Mouse (Mus musculus) induced T-regulatory cell, adult 2 months (primary cell): ENCODE measurements around the gene Eif2b3.

Experiments
- DNase-seq: peaks from one replicate; pipeline ENCODE4 v3.0.0-alpha.2; 2012; ENCODE audit warnings: low read depth

Gene Eif2b3

DNA sequence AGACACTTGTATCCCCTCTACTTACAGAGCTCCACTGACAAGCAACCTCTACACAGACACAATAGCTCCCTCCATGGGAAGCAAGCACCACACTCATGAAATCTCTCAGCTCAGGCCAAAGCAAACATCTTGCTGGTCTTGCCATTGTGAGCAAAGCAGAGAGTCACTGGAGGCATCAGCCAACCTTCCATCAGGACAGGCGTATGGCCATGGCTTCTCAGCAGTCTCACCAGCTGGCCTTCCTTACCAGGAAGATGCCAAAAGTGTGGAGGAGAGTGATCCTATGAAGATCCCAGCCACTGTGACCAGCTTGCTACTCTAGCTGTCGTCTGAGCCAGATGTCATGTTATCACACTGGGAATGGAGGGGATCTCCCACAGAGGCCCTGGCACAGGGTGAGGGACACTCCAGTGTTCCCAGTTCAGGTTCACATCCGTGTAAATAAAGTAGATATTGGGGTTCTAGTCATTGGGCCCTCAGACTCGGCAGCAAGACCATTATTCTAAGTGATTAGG is 4.2 kb upstream of the Eif2b3 start:
- no peak for DNase-seq

DNA sequence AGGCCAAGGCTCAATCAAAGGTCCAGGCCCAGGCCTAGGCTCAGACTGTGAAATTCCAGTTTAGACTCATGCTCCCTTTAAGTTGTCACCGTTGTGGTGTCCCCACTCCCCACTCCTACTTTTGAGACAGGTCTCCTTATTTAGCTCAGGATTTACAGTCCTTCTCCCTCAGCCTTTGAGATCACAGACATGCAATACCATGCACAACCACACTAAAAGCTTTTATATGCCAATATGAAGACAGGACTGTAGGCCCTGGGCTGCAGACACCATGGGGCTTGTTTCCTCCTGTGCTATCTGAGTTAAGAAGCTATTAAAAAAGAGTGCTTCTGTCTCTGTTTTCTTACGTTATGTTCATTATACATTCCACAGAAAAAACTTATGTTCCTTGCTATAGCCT is 1.5 kb upstream of the Eif2b3 start:
- DNase-seq: peak; percentile 49

DNA sequence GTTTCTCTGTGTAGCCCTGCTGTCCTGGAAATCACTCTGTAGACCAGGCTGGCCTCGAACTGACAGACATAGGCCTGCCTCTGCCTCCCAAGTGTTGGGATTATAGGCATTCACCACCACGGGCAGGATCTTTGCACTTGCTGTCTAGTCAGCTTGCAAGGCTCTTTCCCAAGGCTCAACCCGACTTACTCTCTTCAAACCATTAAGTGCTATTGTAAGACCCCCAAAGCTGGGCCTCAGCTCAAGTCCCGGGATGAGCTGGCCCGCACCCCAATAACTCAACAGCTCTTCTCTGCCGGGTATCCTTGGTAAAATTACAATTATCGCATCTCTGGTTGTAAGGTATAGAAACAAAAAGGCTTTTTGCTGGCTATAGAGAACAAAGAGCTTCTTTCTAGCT is 875 bp upstream of the Eif2b3 start:
- DNase-seq: no peak

DNA sequence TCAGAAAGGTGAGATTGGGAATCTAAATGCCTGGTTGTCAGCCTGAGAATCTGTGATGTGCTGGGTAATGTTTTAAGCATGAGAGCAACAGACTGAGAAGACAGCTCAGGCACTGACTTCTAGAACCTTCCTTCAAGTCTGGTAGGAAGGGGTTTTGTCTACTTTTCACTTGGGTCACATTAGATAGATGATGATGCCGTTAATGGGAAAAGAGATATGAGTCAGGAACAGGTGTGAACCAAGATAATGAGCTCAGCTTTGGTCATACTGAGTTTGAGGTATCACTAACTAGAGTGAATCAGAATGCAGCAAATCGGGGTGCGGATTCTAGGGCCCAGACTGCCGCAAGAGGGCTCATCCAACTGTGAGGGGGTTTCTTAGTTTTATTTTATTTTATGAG is 4.3 kb downstream of the Eif2b3 start:
- DNase-seq: no peak

DNA sequence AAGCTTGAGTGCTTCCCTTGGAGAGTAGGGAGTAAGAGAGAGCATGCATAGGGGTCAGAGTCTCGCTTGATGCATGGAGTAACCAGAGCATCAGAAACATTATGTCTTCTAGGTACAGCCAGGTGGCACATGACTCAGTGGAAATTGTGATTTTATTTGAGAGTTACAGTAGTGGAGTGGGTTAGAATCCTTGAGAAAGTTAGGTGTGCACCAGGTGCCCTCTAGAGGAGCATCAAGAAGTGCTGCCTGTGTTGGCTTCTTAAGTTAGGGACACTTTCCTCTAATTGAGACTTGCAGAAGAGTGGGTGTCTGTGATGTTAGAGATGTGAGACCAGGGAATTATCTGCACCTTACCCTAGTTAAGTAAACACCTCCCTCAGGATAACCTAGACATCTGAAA is 11.9 kb downstream of the Eif2b3 start:
- DNase-seq: peak; percentile 45

DNA sequence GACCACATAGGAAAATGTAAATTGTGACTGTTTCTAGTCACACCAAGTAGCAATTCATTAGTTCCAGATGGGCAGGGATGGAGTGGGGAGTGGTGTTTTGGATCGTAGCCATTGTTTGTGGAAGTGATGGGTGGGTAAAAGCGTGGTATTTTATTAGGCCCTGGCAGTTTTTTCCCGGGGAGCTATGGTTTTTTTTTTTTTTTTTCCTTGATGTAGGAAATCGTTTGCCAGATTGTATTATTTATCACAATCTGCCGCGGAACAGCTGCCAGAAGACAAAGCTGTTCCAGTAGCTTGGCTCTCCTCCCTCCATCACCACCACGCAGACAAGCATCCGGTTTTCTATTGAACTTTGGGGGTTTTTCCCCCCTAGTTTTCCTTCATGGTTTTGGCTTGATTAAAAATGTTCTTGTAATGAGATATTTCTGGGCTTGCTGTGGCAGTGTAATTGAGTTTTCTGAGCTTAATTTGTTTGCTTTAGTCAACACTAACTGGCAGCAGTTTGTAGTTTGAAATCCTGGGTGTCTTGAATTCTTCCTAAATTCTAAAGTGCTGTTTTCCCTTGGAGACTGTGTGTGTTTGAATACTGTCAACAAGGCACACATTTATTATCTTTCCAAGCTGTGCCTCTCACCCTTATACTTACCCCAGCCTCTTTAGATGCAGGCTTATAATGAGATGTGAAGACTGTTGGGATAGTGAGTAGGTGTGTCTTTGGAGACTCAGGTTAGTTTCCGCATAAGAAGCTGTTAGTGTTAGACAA is 20.9 kb downstream of the Eif2b3 start:
- no peak for DNase-seq

DNA sequence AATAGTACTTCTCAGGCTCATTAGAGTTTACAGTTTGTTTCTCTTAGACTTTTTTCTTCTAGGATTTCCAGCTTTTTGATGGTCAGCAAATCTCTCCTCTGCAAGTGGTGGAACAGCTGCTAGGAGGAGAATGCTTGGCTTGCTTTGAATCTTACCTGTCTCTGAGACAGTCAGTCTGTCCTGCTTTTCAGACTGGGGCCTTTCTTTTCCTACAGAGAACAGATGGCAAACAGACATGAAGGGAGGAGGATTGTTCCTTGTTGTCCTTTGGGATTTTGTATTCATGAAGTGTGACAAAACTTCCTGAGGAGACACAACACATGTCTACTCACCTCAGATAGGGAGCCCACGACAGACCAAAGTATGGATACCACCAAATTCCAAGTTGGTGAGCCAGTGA is 21.6 kb downstream of the Eif2b3 start:
- DNase-seq: no peak

DNA sequence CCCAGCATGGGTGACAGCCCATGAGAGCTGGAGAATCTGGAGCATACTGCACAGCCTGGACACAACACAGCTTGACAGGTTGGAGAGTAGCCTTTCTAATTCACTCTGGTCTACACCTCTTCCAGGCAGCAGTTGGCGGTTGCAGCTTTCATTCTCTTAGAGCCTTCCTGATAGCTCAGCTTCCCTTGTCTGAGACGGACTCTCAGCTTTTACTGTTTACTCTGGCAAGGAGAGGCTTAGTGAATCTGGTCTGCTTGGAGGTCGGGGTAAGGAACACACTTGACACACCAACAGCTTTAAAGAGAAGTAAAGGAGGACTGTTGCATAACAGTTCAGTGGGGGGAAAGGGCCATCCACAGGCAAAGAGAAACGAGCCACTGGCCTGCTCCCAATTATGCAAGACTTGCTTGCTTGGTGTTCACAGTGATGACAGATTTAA is 22.1 kb downstream of the Eif2b3 start:
- no peak for DNase-seq

DNA sequence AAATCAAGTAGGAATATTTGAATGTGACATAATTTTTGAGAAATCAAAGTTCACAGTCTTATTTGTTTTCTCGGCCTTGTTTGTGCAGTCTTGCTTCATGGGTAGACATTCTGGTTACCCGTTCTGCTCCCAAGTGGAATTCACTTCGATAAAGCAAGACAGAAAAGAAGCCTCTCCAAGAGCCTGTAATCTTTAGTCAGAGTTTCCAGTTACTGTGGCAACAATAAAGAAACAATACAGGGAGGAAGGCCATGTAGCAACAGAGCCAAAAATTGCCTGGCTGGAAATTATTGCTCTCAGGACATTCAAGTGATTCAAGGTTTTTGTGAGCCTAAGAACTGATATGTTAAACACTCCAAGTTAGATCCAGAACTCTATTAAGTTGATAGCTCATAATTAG is 29.6 kb downstream of the Eif2b3 start:
- no peak for DNase-seq

DNA sequence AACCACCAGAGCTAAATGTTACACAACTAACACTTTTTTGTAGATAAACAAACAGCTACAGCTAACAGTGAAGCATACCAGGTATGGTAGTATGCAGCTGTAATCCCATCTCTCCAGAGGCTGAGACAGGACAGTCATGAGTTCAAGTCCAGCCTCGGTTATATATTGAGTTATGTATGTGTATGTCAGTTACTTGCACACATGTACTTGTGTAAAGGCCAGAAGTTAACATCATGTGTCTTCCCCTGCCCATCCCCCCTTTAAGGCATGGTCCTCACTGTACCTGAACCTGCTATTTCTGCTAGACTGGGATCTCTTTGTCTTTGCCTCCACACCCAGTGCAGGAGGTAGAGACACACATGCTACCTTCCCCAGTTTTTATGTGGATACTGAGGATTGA is 30.3 kb downstream of the Eif2b3 start:
- no peak for DNase-seq

DNA sequence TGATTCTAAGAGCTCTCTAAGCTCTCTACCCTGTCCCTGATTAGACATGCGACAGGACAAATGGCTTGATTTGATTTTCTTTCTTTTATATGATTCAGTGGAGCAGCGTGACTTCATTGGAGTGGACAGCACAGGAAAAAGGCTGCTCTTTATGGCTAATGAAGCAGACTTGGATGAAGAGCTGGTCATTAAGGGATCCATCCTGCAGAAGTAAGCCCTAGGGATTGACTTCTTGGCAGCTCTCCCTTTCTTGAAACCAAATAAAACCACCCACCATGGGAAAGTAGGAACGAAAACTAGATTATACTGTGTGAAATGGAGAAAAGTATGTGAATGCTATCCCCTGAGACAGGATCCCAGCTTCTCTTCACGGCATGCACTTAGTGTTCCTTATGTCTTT is 33.4 kb downstream of the Eif2b3 start:
- no peak for DNase-seq

DNA sequence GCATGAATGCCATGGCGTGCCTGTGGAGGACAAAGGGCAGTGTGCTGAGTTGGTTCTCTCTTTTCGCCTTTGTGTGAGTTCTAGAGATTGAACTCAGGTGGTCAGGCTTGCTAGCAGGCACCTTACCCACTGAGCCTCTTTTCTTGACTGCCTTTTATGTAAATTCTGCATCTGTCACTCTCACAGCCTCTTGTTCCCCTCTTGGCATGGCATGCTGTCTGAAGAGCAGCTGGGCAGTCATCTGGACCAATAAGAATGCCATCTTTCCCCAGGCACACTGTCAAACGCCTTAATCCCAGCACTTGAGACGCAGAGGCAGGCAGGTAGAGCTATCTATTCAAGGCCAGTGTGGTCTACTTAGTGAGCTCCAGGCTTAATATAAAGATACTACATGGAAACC is 34.8 kb downstream of the Eif2b3 start:
- no peak for DNase-seq

DNA sequence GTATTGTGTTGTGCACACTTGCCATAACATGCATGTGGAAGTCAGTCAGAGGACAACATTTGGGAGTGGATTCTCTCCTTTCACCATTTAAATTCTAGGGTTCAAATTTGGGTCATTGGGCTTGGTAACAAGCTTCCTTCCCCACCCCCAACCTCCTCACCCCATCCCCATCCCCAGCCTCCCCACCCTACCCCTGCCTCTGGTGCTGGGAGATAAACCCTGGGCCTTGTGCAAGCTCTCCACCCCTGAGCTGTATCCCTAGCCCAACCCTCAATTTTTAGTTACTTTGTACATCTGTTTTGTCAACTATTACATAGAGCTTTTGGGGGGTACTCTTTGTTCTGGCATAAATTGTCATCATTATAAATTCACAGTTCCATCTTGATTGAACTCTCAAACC is 36.9 kb downstream of the Eif2b3 start:
- no peak for DNase-seq

DNA sequence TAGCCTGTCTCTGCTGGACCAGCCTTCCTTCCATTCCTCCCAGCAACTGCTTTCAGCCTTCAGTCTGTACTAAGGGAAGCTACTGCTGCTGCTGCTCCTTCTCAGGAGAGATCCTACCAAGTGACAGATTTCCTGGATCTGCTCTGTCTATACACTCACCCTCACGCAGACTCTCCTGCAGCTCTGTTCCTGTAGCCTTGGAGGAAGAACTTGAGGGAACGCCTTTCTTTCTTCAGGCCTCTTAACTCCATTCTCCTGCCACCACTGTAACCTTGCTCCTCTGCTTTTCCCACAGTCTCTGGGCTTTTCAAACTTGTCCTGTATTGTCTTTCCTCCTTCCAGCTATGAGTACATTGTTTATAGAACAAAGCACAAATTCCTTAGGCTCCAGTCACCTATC is 37.3 kb downstream of the Eif2b3 start:
- no peak for DNase-seq

DNA sequence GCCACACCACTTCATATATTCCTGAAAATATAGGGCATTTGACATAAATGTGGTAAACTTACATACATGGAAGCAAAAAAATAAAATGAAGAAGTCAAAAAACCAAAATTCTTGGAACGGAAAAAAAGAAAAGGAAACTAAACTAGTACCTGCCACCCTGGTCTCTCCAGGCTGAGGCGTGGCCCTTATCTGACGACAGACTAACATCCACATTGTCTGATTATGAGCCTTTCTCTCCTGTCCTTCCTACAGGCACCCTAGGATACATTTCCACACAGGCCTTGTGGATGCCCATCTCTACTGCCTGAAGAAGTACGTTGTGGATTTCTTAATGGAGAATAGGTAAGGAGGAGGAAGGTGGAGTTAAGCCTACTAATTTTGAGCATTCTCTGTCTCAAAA is 39.3 kb downstream of the Eif2b3 start:
- no peak for DNase-seq

DNA sequence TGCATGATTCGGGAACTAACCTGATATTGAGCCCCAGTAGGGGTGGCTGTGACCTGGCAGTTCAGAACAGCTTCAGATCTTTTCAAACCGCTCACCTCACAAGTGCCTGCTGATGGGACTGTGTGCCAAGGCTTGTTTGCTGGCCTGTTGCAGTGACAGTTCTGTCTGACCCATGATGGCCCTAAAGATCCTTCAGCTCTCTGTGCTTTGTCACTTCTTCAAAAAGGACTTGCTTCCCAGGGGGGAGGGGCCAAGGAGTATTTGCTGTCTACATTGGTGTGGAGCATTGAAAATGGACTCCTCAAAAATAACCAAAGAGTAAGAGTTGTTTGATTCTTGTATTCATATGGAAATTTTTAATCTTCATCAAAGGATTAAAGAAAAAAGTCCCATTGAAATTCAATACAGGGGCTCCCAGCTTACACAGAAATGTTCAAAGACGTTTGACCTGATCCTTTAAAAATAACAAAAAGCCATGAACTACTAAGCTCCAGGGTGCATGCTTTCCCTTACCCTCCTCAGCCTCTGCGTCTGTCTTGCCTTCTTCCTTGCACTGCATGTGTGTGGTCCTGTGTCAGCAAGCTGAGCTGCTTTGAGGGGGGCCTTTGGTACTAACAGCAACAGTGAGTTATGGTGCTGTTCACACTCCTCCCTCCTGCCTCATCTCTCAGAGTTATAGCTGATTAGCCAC is 43.6 kb downstream of the Eif2b3 start:
- DNase-seq: no peak

DNA sequence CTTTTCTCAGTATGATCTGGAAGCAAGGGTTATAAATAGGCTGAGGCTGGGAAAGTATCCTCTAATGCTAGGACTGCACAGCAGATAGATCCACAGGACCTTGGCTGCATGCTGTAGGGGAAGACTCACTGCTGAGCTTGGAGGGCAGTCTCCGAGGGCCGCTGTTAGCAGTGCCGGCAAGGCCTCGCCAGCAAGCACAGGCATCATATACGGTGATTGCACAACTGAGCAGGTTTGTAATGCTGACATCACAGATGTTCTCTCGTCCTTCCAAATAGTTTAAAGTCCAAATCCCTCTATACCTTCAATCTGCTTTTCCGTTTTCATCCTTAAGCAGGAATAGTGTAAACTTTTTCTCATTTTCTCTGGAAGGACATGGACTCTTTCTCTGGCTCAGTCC is 48.8 kb downstream of the Eif2b3 start:
- DNase-seq: no peak

DNA sequence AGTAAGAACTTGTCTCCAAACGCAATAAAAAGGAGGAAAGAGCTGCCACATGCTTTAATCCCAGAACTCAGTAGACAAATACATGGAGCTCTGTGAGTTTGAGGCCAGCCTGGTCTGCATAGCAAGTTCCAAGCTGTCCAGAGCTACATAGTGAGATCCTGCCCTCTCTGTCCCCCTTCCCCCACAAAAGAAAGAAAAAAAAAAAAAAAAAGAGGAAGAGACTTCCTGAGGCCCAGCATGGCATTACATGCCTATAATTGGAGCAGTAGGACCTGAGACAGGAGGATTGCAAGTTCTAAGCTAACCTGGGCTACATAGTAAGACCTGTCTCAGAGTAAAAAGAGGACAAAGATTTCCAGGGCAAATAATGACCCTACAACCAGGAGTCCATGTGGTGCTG is 50.4 kb downstream of the Eif2b3 start:
- no peak for DNase-seq

DNA sequence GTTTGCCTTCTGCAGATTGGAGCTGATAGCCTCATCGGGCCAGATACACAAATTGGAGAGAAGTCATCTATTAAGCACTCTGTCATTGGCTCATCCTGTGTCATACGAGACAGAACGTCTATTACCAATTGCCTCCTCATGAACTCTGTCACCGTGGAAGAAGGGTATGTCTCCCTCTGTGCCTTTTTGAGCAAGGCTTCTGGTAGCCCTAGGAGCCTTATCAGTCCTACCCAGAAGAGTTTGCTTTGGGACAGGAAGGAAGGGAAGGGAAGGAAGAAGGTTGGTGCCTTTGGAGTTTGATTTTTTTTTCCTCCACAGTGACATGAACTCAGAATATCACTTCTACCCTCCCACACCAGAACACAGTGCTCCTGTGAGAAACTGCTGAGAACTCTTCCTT is 51.4 kb downstream of the Eif2b3 start:
- no peak for DNase-seq

DNA sequence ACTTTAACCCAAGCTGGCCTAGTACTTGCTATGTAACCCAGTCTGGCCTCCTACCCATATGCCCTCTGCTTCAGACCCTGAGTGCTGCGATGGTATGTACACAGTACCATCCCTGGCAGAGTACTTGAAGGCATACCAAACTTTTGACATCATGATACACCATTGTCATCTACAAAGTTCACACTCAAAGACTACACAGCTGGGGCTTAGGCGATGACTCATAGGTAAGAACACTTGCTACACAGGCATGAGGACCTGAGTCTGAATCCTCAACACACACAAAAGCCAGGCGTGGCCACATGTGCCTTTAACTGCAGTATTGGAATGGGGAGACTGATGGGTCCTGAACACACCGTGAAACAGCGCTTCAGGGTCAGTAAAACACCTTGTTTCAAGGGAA is 52.0 kb downstream of the Eif2b3 start:
- no peak for DNase-seq

DNA sequence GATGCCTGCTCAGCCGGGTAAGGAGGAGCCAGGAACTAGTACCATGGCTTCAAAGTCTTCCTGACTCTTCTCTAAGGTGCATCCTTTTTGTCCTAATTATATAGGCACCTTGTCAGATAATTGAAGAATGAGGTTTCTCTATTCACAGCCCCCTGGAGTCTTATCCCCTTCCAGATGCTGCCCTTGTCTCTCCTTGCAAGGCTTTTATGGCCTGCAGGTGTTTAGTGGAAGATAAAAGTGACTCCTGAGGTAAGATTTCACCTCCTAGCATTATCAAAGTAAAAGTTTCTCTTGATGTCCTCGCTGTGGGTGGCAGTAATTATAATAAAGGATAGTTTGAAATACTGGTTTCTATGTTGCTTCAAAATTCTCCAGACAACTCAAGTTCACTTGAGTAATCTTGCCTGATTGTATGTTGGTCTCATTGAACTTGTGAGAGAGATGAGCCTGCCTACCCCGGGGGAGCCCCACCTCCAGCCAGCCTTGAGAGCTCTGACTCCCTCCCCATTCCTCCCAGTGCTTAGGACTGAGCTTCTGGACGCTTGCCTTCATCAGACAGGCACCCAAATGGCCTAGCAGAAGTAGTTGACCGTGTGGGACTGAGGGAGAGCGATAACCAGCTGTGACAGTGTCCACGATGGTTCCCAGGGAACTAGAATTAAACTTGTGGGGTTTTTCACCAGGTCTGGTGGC is 68.9 kb downstream of the Eif2b3 start:
- no peak for DNase-seq

DNA sequence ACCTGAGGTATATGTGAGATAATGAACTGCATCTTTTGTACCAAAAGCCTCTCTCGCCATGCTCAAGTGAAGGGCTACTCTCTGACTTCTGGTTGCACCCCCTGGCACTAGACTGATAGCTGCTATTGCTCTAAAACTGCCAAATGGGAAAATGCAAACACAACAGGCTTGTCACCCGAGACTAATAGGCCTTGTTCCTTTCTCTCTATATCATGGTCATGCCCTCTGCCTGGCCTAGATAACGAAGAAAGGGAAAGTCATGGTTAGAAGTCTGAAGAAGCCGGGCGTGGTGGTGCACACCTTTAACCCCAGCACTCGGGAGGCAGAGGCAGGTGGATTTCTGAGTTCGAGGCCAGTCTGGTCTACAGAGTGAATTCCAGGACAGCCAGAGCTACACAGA is 71.4 kb downstream of the Eif2b3 start:
- DNase-seq: no peak
